Mouse (Mus musculus): ENCODE measurements at regions not wholly inside any gene's neighbourhood (a gene's known extent, or its start where the extent isn't known, plus 50 kb on each side); places are given as distances from the start of the nearest gene placed in this dataset.

DNA sequence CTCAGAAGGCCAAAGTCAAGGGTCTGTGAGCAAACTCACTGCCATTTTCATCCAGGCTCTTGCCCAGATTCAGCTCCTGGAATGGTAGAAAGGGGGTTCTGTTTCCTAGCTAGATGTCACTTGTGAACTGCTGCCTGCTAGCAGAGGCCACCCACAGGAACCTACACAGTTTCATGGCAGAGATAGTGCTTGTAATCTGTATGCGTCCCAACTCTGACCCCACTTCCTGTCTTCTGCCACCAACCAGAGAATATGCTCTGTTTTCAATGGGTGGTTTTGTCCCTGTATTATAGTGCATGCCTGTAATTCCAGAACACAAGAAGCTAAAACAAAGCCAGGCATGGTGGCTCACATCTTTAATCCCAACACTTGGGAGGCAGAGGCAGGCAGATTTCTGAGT is 176.9 kb downstream of the Bcor start:
- no peak for DNase-seq (ENCODE audit: low read depth, low spot score)
